Mouse (Mus musculus): Measurements from ENCODE around the gene 4930432K21Rik. TPM values are rescaled to one million over a fixed set of nuclear protein-coding genes. Genes with fewer than 3 reads are reported as not detected.

4930432K21Rik gene
- polyA plus RNA-seq, 1 experiment from 2014 or later = 2.1 TPM

GRCm38 (mm10) chr8:84199348-84200125 is 51.7 kb downstream of the 4930432K21Rik start:
- H3K9me3 ChIP-seq = no peaks in the 10 kb centered on the region
- H3K4me1 ChIP-seq (replicated peaks) = peaks cover 71% of the 10 kb centered on the region
- no peak for DNase-seq (ENCODE audit: low spot score)
- WGBS = 57% methylated on average over 11 of the region's 11 CpGs
- peaks cover 33% of the 10 kb centered on the region for H3K27me3 ChIP-seq (ENCODE audit: insufficient read depth, poor library complexity, severe bottlenecking)
- peak overlapping the region; percentile 93 for H3K27ac ChIP-seq
- H3K4me3 ChIP-seq = peak overlapping the region; percentile 65; the same call in 1 of the 2 replicates
- no peaks in the 10 kb centered on the region for H3K36me3 ChIP-seq

GRCm38 (mm10) chr8:84200126-84200555 is 52.3 kb downstream of the 4930432K21Rik start:
- Histone ChIP-seq H3K9me3 (no peaks in the 10 kb centered on the region), H3K27ac (peak overlapping the region; percentile 93), H3K27me3 (ENCODE audit: insufficient read depth, poor library complexity, severe bottlenecking) (peaks cover 33% of the 10 kb centered on the region), H3K4me3 (peak overlapping the region; percentile 65), H3K36me3 (no peaks in the 10 kb centered on the region), H3K4me1 (replicated peaks) (peaks cover 71% of the 10 kb centered on the region)
- WGBS = 20% methylated on average over 8 of the region's 8 CpGs
- DNase-seq (ENCODE audit: low spot score) = no peak

- no peaks in the 10 kb centered on the region for H3K36me3 ChIP-seq
- H3K4me1 ChIP-seq (replicated peaks) = peaks cover 71% of the 10 kb centered on the region
- peak overlapping the region; percentile 65 for H3K4me3 ChIP-seq
- peak overlapping the region; percentile 93 for H3K27ac ChIP-seq
- DNase-seq (ENCODE audit: low spot score) = peak; percentile 50
- WGBS = 5% methylated on average over 70 of the region's 70 CpGs
- peaks cover 33% of the 10 kb centered on the region for H3K27me3 ChIP-seq (ENCODE audit: insufficient read depth, poor library complexity, severe bottlenecking)
- H3K9me3 ChIP-seq = no peaks in the 10 kb centered on the region
These were observed 53.1 kb downstream of the 4930432K21Rik start for GRCm38 (mm10) chr8:84200652-84201544.

- peaks cover 33% of the 10 kb centered on the region for H3K27me3 ChIP-seq (ENCODE audit: insufficient read depth, poor library complexity, severe bottlenecking)
- peak overlapping the region; percentile 93 for H3K27ac ChIP-seq
- H3K36me3 ChIP-seq = no peaks in the 10 kb centered on the region
- H3K4me1 ChIP-seq (replicated peaks) = peaks cover 71% of the 10 kb centered on the region
- 68% methylated on average over 15 of the region's 15 CpGs for whole genome bisulfite sequencing
- H3K9me3 ChIP-seq = no peaks in the 10 kb centered on the region
- peak; percentile 29 for DNase-seq (ENCODE audit: low spot score)
- peak overlapping the region; percentile 65 for H3K4me3 ChIP-seq
These were observed 53.9 kb downstream of the 4930432K21Rik start for GRCm38 (mm10) chr8:84201545-84202245.

GRCm38 (mm10) chr8:84202466-84202865 is 54.6 kb downstream of the 4930432K21Rik start:
- H3K9me3 ChIP-seq = no peaks in the 10 kb centered on the region
- H3K4me1 ChIP-seq (replicated peaks) = peaks cover 68% of the 10 kb centered on the region
- H3K36me3 ChIP-seq = no peaks in the 10 kb centered on the region
- H3K4me3 ChIP-seq = peak overlapping the region; percentile 65
- peaks cover 33% of the 10 kb centered on the region for H3K27me3 ChIP-seq (ENCODE audit: insufficient read depth, poor library complexity, severe bottlenecking)
- 88% methylated on average over 9 of the region's 9 CpGs for WGBS
- H3K27ac ChIP-seq = peak overlapping the region; percentile 23; the same call in 1 of the 2 replicates
- DNase-seq (ENCODE audit: low spot score) = no peak

GRCm38 (mm10) chr8:84202938-84203917 is 55.4 kb downstream of the 4930432K21Rik start:
- DNase-seq (ENCODE audit: low spot score) = peak; percentile 68
- Histone ChIP-seq H3K27ac (peak overlapping the region; percentile 83), H3K36me3 (no peaks in the 10 kb centered on the region), H3K4me1 (replicated peaks) (peaks cover 68% of the 10 kb centered on the region), H3K27me3 (ENCODE audit: insufficient read depth, poor library complexity, severe bottlenecking) (peaks cover 33% of the 10 kb centered on the region), H3K4me3 (peak overlapping the region; percentile 65), H3K9me3 (no peaks in the 10 kb centered on the region)
- WGBS = 11% methylated on average over 34 of the region's 34 CpGs

- peaks cover 8% of the 10 kb centered on the region for H3K36me3 ChIP-seq
- H3K4me3 ChIP-seq = peak overlapping the region; percentile 65
- no peaks in the 10 kb centered on the region for H3K9me3 ChIP-seq
- peaks cover 33% of the 10 kb centered on the region for H3K27me3 ChIP-seq (ENCODE audit: insufficient read depth, poor library complexity, severe bottlenecking)
- peaks cover 68% of the 10 kb centered on the region for H3K4me1 ChIP-seq (replicated peaks)
- H3K27ac ChIP-seq = peak overlapping the region; percentile 83
- peak; percentile 42 for DNase-seq (ENCODE audit: low spot score)
- WGBS = 57% methylated on average over 13 of the region's 13 CpGs
These were observed 56.3 kb downstream of the 4930432K21Rik start for GRCm38 (mm10) chr8:84203975-84204772.

GRCm38 (mm10) chr8:84205073-84205472 is 57.2 kb downstream of the 4930432K21Rik start:
- no peak overlapping the region for H3K27ac ChIP-seq
- WGBS = 93% methylated on average over 5 of the region's 5 CpGs
- no peaks in the 10 kb centered on the region for H3K9me3 ChIP-seq
- peaks cover 17% of the 10 kb centered on the region for H3K36me3 ChIP-seq
- DNase-seq (ENCODE audit: low spot score) = no peak
- H3K27me3 ChIP-seq (ENCODE audit: insufficient read depth, poor library complexity, severe bottlenecking) = peaks cover 26% of the 10 kb centered on the region
- no peak overlapping the region for H3K4me3 ChIP-seq
- H3K4me1 ChIP-seq (replicated peaks) = peaks cover 67% of the 10 kb centered on the region

- Histone ChIP-seq H3K9me3 (no peaks in the 10 kb centered on the region), H3K4me1 (replicated peaks) (peaks cover 57% of the 10 kb centered on the region), H3K4me3 (no peak overlapping the region), H3K36me3 (peaks cover 29% of the 10 kb centered on the region), H3K27me3 (ENCODE audit: insufficient read depth, poor library complexity, severe bottlenecking) (peaks cover 15% of the 10 kb centered on the region), H3K27ac (no peak overlapping the region)
- 87% methylated on average over 3 of the region's 3 CpGs for WGBS
- DNase-seq (ENCODE audit: low spot score) = no peak
These were observed 58.8 kb downstream of the 4930432K21Rik start for GRCm38 (mm10) chr8:84206666-84207065.

- Histone ChIP-seq H3K27ac (peak overlapping the region; percentile 54), H3K9me3 (no peaks in the 10 kb centered on the region), H3K4me1 (replicated peaks) (peaks cover 46% of the 10 kb centered on the region), H3K27me3 (ENCODE audit: insufficient read depth, poor library complexity, severe bottlenecking) (peaks cover 4% of the 10 kb centered on the region), H3K4me3 (no peak overlapping the region), H3K36me3 (peaks cover 40% of the 10 kb centered on the region)
- 66% methylated on average over 7 of the region's 7 CpGs for WGBS
- DNase-seq (ENCODE audit: low spot score) = peak; percentile 27
These were observed 60.0 kb downstream of the 4930432K21Rik start for GRCm38 (mm10) chr8:84207811-84208210.

Data from hindbrain, embryonic 10.5 days (tissue).